Mouse (Mus musculus) liver, postnatal 0 days (tissue): ENCODE data around the gene Tnpo3. TPM values are rescaled to one million over a fixed set of nuclear protein-coding genes. Genes with fewer than 3 reads are reported as not detected.

ENCODE experiments used
- ATAC-seq: fragments of 200-750 bp; cut with Nextera tagmentation; 2 replicates; pipeline ENCODE4 v1.8.0; 2017; ENCODE audit warnings: mild to moderate bottlenecking, moderate library complexity
- DNase-seq: peaks from one replicate; pipeline ENCODE4 v3.0.0-alpha.2; 2016
- H3K27ac ChIP-seq: fragments of 300-500 bp; sonication (generic); 2 replicates; pipeline ENCODE4 v1.5.1; 2014; ENCODE audit warnings: antibody characterized with exemption, moderate library complexity, mild to moderate bottlenecking, low read depth
- H3K27me3 ChIP-seq: fragments of 300-500 bp; sonication (generic); 2 replicates; pipeline ENCODE4 v1.6.1; 2014; ENCODE audit warnings: low read length, control low read depth, mixed read lengths; ENCODE audit not compliant: insufficient read depth
- H3K36me3 ChIP-seq: fragments of 300-500 bp; sonication (generic); replicated peaks from 2 replicates; pipeline ENCODE4 v1.6.1; 2014; ENCODE audit warnings: mild to moderate bottlenecking, control low read depth, low read length, moderate library complexity, mixed read lengths; ENCODE audit not compliant: insufficient read depth
- H3K4me1 ChIP-seq: fragments of 300-500 bp; sonication (generic); 2 replicates; pipeline ENCODE4 v1.6.1; 2014; ENCODE audit warnings: antibody characterized with exemption, mild to moderate bottlenecking, control low read depth; ENCODE audit not compliant: insufficient read depth
- H3K4me2 ChIP-seq: fragments of 300-500 bp; sonication (generic); 2 replicates; pipeline ENCODE4 v1.6.1; 2014; ENCODE audit warnings: low read depth, mild to moderate bottlenecking, low read length, moderate library complexity, mixed read lengths
- H3K4me3 ChIP-seq: fragments of 300-500 bp; sonication (generic); 2 replicates; pipeline ENCODE4 v1.5.1; 2014; ENCODE audit warnings: low read depth, low read length
- H3K9ac ChIP-seq: fragments of 300-500 bp; sonication (generic); replicated peaks from 2 replicates; pipeline ENCODE4 v1.6.1; 2014; ENCODE audit warnings: mild to moderate bottlenecking, moderate library complexity
- H3K9me3 ChIP-seq: fragments of 300-500 bp; sonication (generic); 2 replicates; pipeline ENCODE4 v1.6.1; 2016; ENCODE audit warnings: mild to moderate bottlenecking, control low read depth, low read length, mixed read lengths
- CTCF ChIP-seq: sonication (generic); IDR thresholded peaks from 2 replicates; pipeline ENCODE4 v1.5.1; 2016; ENCODE audit warnings: antibody characterized with exemption, low read depth
- EP300 ChIP-seq: IDR thresholded peaks from 2 replicates; pipeline ENCODE4 v1.6.1; 2016; ENCODE audit warnings: antibody characterized with exemption, low read depth, mild to moderate bottlenecking
- WGBS: fragments of 180-500 bp; shearing (Covaris S2); extraction: QIAGEN DNeasy Blood & Tissue Kit; methylation state at CpG from one replicate; pipeline ENCODE4 v1.1.7; 2014; ENCODE audit not compliant: insufficient replicate concordance; 5-methylcytosine and 5-hydroxymethylcytosine counted together
- polyA plus RNA-seq: library from polyadenylated mRNA; unstranded; fragments of >200 nt; fragmentation: Nextera tagmentation; extraction: Ambion mirVana; gene quantifications from 2 replicates; pipeline ENCODE4 v1.2.1, GENCODE M21; 2015

Gene Tnpo3
- polyA plus RNA-seq, 1 experiment from 2014 or later: 20.4 TPM

DNA sequence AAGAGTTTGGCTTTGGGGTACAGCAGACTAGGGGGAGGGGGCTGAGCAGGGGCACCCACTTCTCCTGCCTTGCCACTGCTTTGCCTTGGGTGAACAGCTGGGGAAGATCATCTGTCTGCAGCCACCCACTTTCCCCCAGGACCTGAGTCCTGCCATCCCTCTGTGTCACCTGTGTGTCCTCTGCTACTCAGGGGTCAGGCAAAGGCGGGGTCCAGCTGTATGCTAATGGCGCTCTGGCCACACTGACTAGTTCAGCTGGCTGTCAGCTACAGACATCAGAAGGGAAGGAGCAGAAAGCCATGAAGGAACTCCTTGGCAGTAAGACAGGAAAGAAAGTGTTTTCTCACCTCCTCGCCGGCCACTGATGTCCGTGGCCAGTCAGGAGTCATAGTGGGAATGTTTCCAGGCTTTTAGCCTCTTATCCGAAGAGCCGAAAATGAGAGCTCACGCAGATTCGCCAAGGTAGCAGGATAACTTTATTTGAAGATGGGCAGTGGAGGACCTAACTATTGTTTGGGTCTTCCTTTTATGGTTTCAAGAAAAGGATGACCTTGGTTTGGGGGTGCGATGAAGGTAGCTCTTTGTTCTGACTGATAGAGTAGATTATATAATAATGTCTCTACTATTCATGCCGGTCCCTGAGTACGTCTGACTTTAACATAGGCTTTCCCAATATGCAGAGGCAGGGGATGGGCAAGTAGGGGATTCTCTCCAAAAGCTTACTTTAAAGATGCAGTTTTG is 23.0 kb upstream of the Tnpo3 start:
- DNase-seq (no peak), ATAC-seq (no peak)
- H3K9me3 ChIP-seq: 0 out of 2 replicates have a peak, but pooled peaks cover 4% of the 10 kb centered on the region
- H3K36me3 ChIP-seq: no peaks in the 10 kb centered on the region
- no peaks in the 10 kb centered on the region for H3K4me1 ChIP-seq
- H3K9ac ChIP-seq: no peak overlapping the region
- no peak overlapping the region for H3K4me3 ChIP-seq
- TF ChIP-seq EP300: no peak
- TF ChIP-seq CTCF: no peak
- 57% methylated on average over 12 of the region's 12 CpGs for WGBS
- H3K4me2 ChIP-seq: no peak overlapping the region
- 0 out of 2 replicates have a peak, but pooled peaks cover 3% of the 10 kb centered on the region for H3K27me3 ChIP-seq
- no peak overlapping the region for H3K27ac ChIP-seq

DNA sequence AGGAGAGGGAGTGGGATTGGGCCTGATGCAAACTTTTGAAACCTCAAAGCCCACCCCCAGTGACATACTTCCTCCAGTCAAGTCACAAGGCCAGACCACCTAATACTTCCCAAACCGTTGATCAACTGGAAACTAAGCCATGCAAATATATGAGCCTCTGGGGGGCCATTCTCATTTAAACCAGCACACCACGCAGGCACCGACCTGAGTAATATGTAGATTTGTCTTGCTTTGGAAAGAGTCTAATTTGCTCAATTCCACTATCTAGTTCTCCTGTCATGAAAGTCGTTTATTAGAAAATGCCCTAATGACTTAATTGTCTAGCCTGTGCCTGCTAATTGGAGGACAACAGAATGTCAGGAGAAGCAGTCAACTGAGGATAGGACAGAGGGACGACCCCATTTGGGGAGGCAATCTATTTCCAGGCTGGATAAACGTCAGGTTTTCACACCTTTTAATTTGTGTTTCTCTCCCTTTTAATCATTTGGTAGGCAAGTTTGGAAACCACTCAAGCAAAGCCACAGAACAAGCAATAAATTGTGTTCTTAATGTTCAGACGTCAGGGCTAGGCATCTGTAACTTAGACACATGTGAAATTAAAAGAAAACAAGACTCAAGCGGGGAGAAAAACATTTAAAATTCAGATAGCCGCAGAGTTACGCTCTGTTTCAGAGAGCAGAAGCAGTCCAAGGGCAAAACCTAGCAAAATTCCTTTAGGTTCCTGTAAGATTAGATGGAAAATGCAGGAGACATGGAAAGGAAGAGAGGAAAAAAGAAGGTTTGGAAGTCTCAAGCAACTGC is 22.3 kb upstream of the Tnpo3 start:
- no peaks in the 10 kb centered on the region for H3K36me3 ChIP-seq
- DNase-seq: no peak
- H3K4me2 ChIP-seq: no peak overlapping the region
- no peak for ATAC-seq
- 0 out of 2 replicates have a peak, but pooled peaks cover 3% of the 10 kb centered on the region for H3K27me3 ChIP-seq
- no peak overlapping the region for H3K4me3 ChIP-seq
- no peaks in the 10 kb centered on the region for H3K4me1 ChIP-seq
- TF ChIP-seq EP300 (no peak), CTCF (no peak)
- H3K9ac ChIP-seq: no peak overlapping the region
- no peaks in the 10 kb centered on the region for H3K9me3 ChIP-seq
- no peak overlapping the region for H3K27ac ChIP-seq
- 32% methylated on average over 10 of the region's 10 CpGs for WGBS

DNA sequence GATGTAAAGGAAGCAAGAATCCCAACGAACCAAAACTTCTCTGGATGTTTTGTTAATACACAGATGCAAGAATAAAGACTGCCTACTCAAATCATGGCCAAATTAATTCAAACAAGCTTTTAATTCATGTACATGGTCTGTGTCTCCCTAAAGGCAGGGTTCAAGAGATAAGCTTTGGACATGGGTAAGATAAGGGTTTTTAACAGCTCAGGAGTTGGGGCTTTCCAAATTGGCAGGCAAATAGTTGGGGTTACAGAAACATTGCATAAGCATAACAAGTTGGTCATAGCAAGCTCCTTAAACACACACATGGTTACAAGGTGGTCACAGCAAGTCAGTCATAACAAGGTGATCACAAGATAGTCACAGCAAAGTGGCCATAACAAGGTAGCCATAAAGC is 20.5 kb upstream of the Tnpo3 start:
- no peaks in the 10 kb centered on the region for H3K4me1 ChIP-seq
- no peak overlapping the region for H3K4me2 ChIP-seq
- H3K4me3 ChIP-seq: no peak overlapping the region
- 64% methylated on average over 1 of the region's 1 CpGs for WGBS
- no peak overlapping the region for H3K9ac ChIP-seq
- ATAC-seq: no peak
- H3K9me3 ChIP-seq: no peaks in the 10 kb centered on the region
- no peaks in the 10 kb centered on the region for H3K36me3 ChIP-seq
- no peak for TF ChIP-seq CTCF
- 0 out of 2 replicates have a peak, but pooled peaks cover 3% of the 10 kb centered on the region for H3K27me3 ChIP-seq
- no peak for DNase-seq
- no peak overlapping the region for H3K27ac ChIP-seq

DNA sequence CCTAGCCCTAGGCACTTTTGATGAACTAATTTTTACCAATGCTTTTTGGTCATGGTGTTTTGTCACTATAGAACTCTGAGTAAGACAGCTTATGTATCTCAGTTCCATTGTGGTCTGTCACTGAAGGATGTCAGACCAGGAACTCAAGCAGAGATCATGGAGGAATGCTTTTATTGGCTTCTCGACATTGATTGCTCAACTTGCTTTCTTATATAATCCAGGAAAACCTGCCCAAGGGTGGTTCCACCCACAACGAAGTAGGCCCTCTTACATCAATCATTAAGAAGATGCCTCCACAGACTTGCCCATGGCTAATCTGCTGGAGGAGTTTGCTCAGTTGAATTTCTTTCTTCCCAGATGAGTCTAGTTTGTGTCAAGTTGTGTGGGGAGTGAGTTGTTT is 18.1 kb upstream of the Tnpo3 start:
- no peak overlapping the region for H3K27ac ChIP-seq
- H3K4me2 ChIP-seq: no peak overlapping the region
- no peak for ATAC-seq
- no peak overlapping the region for H3K9ac ChIP-seq
- TF ChIP-seq EP300: no peak
- no peak for TF ChIP-seq CTCF
- no peaks in the 10 kb centered on the region for H3K36me3 ChIP-seq
- 0 out of 2 replicates have a peak, but pooled peaks cover 3% of the 10 kb centered on the region for H3K27me3 ChIP-seq
- H3K9me3 ChIP-seq: no peaks in the 10 kb centered on the region
- DNase-seq: no peak
- no peaks in the 10 kb centered on the region for H3K4me1 ChIP-seq
- H3K4me3 ChIP-seq: no peak overlapping the region
- WGBS: 72% methylated on average over 2 of the region's 2 CpGs

DNA sequence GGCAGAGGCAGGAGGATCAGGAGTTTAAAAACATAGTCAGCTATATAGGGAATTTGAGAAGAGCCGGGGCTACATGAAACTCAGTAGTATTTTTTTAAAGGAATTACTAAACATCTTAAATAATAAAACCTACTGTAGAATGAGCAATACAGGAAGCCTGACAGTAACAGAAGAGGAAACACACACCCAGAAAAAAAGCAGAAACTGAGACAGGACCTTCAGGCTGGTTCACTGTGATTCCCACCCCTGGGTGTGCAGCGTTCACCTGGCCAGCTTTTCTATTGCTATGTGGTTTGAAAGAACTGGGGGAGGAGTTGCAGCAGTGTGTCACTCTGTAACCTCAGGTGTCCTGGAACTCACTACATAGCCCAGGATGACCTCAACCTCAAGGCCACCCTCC is 14.2 kb upstream of the Tnpo3 start:
- no peak overlapping the region for H3K27ac ChIP-seq
- H3K4me2 ChIP-seq: no peak overlapping the region
- no peaks in the 10 kb centered on the region for H3K9me3 ChIP-seq
- TF ChIP-seq CTCF (no peak), EP300 (no peak)
- H3K9ac ChIP-seq: no peak overlapping the region
- no peaks in the 10 kb centered on the region for H3K36me3 ChIP-seq
- DNase-seq (no peak), ATAC-seq (no peak)
- H3K4me3 ChIP-seq: no peak overlapping the region
- H3K27me3 ChIP-seq: no peaks in the 10 kb centered on the region
- no peaks in the 10 kb centered on the region for H3K4me1 ChIP-seq
- WGBS: 49% methylated on average over 2 of the region's 2 CpGs

DNA sequence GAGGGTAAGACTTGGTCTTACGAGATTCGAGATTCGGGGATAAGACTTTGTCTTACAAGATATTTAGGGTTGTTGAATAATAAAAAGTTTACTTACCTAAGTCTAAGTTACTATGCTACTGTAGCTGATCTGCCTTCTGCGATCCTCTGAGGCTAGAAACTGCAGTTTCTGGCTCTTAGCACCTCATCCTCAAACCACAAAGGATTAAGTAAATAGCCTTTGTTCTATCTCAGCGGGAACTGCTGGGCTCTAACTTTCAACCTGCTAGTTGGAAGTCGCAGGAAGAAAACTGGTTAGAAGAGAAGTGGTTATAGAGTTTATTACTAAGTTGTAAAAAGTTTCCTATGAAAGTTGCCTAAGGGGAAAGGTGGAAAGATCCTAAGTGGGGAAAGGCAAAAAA is 12.6 kb upstream of the Tnpo3 start:
- no peaks in the 10 kb centered on the region for H3K36me3 ChIP-seq
- no peak for ATAC-seq
- no peak for TF ChIP-seq CTCF
- TF ChIP-seq EP300: no peak
- H3K4me3 ChIP-seq: no peak overlapping the region
- H3K9me3 ChIP-seq: no peaks in the 10 kb centered on the region
- H3K27ac ChIP-seq: no peak overlapping the region
- H3K4me2 ChIP-seq: no peak overlapping the region
- no peak overlapping the region for H3K9ac ChIP-seq
- 47% methylated on average over 6 of the region's 6 CpGs for WGBS
- no peaks in the 10 kb centered on the region for H3K4me1 ChIP-seq
- no peak for DNase-seq
- H3K27me3 ChIP-seq: no peaks in the 10 kb centered on the region
